Mouse (Mus musculus) v-Abl transformed pro-B cells (cell line): Measurements from ENCODE around the gene Ano2.

Source experiments
- in situ Hi-C, 2 experiments: fragments of 400-800 bp; cut with MboI; formaldehyde crosslinking; loops; one replicate each; pipeline ENCODE4 v1.15.1; 2025; ENCODE audit not compliant: unreplicated experiment in 2 of 2

Ano2 gene

DNA sequence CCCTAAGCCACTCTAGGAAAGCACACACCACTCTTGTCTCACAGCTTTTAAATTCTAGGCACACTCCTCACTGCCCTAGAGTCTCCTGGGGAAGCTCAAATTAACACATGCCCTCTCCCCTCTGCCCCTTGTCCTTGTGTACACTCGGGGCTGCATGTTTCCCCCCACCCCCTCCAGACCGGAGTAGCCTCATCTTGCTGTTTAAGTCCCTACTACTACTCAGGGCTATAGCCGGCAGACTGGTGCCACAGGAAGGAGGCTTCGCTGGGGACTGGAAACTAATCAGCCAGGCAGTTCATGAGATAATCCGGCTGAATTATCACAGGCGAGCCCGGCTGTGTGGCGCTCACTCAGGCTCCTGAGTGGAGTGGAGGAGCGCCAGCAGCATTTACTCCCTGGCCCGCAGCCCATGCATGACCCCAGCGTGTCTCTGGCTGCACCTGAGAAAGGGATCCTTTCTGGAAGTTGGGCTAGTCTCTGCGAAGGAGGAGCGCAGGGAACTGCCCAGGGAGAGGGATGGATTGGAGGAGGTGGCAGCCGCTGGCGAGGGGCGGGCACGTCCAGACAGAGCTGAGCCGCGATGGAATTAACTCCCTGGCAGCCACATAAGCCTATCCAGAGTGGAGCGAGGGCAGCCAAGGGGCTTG lies at the start of gene Ano2:
Ano2 (plus strand) TSS at position 363 of the 647 bp plus-strand sequence.
- in situ Hi-C loops = loop anchor here in 1 of 2 experiments (25.0 kb wide), 1 partner anchor 897 kb away; no protein-coding TSS in a partner anchor

DNA sequence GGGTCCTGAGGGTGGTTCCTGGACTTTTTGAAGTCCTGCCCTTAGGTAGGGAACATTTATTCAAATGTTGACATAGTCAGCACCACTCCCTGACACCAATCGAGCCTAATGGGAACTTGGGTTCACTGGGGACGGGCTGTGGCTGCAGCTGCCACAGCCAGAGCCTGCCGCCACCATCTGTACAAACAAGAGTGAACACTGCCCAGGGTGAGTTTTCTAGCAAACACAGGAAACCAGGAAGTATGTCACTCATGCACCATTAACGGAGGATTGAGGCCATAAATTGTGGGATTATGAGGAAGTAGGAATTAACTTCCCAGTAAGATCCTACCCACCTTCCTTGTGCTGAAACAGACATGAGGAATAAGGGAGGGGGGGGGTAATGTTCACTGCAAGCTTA lies 49.7 kb upstream of the Ano2 start:
- in situ Hi-C loops = no loop called here

- in situ Hi-C loops = no loop called here
Measured at GRCm38 (mm10) chr6:125641146-125641545, 49.1 kb upstream of the Ano2 start.

GRCm38 (mm10) chr6:125648964-125649363 lies 41.3 kb upstream of the Ano2 start:
- in situ Hi-C loops = no loop called here

- in situ Hi-C loops = no loop called here
Measured at GRCm38 (mm10) chr6:125651335-125651734, 38.9 kb upstream of the Ano2 start.

- in situ Hi-C loops = no loop called here
Measured at GRCm38 (mm10) chr6:125653416-125653815, 36.8 kb upstream of the Ano2 start.

DNA sequence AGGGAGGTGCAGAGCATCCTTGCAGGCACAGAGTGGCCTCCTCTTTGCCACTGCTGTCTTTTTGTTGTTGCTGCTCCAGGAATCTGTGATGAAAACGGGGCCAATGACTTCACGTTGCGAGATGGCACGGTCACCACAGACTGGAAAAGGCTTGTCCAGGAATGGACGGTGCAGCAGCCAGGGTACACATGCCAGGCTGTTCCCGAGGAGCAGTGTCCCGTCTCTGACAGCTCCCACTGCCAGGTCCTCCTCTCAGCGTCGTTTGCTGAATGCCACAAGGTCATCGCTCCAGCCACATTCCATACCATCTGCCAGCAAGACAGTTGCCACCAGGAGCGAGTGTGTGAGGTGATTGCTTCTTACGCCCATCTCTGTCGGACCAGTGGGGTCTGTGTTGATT lies 33.3 kb upstream of the Ano2 start:
- in situ Hi-C loops = no loop called here

DNA sequence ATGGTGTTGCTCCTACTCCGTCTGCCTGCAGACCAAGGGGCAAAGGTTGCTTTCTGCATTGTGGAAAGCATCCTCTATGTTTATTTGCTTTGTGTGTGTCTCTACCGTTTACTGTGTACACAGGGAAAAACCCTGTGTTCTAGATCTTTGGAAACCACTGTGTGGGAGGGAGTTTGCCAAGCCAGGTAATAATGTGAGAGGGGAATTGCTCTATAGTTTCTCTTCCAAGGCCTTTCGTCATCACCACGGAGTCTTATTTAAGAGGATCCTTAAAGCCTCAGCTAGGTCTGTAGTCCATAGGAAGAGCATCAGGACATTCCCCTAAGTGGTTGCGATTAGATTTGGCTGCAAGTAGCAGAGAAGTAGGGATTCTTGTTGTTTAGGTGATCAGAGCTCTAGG lies 32.3 kb upstream of the Ano2 start:
- in situ Hi-C loops = no loop called here

- in situ Hi-C loops = no loop called here
Measured at GRCm38 (mm10) chr6:125661106-125661877, 28.9 kb upstream of the Ano2 start.

DNA sequence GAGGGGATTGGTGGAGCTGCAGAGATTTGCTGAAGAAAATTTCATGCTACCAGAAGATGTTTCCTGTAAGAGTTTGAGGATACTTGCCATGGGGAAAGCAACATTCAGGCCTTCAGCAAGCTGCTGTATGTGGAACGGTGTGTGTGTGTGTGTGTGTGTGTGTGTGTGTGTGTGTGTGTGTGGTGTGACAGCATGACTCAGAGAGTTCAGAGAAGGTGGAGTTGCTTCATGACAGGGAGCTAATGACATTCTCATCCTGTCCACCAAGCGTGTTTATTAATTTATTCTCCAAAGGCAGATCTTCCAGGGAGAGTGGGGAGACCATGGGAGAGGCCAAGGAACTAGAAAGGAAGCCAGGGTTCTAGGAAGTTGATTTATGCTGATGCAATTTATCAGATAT lies 26.3 kb upstream of the Ano2 start:
- in situ Hi-C loops = no loop called here

DNA sequence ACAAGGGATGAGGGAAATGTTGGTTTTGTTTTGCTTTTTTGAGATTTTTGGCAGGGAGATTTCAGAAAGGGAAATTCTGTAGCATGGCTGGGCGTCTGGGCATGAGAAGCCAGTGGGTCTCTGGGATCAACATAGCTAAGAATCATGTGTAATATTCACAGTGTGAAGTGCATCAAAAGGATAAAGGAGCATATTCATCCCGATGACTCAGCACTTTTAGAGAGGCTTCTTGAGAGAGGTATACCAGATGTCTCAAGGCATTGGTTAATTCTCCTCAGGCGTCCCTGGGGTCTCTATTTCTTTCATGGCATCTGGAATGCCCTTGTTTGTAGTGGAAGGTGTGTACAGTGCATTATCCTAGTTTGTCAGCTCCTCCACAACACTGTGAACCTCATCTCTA lies 18.4 kb upstream of the Ano2 start:
- in situ Hi-C loops = no loop called here

GRCm38 (mm10) chr6:125678492-125678891 lies 11.7 kb upstream of the Ano2 start:
- in situ Hi-C loops = loop anchor here in 1 of 2 experiments (25.0 kb wide), 1 partner anchor 909 kb away; no protein-coding TSS in a partner anchor

DNA sequence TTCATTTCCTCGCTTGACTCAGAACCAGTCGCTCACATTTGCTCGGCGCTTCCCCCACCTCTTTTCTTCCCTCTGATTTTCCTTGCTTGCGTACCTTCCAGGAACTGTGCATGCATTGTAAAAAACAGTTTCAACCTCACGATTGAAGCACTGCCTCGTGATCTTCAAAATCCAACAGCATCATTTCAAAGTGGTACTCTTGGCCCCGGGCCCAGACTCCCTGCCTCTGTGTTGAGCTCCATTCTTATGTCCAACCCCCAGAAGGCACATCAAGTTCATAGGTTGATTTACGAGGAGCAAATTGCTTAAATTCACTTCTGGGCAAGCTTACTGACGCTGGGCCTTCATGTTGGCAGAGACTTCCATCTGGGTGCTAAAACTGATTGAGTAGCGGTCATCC lies 9.6 kb upstream of the Ano2 start:
- in situ Hi-C loops = loop anchor here in 1 of 2 experiments (25.0 kb wide), 1 partner anchor 907 kb away; no protein-coding TSS in a partner anchor

DNA sequence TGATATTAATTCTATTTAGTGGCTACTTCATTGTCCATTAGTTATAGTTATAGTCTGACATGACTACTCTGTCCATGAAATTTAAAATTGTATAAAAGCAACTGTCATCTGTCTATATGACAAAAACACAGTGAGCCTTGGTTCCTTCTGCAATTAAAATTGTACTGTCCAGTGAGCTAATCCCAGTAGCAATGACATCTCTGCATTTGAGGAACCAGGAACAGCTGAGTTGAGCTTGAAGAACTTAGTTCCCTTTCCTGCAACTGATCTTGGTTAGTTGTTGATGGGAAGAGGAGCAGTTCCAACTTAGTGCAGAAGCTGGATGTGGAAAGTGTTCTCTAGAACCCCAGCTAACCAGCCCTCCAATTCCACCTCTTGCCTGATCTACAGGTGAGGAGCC lies 4.8 kb upstream of the Ano2 start:
- in situ Hi-C loops = loop anchor here in 1 of 2 experiments (25.0 kb wide), 1 partner anchor 902 kb away; no protein-coding TSS in a partner anchor

GRCm38 (mm10) chr6:125687986-125688385 lies 2.2 kb upstream of the Ano2 start:
- in situ Hi-C loops = loop anchor here in 1 of 2 experiments (25.0 kb wide), 1 partner anchor 899 kb away; no protein-coding TSS in a partner anchor

DNA sequence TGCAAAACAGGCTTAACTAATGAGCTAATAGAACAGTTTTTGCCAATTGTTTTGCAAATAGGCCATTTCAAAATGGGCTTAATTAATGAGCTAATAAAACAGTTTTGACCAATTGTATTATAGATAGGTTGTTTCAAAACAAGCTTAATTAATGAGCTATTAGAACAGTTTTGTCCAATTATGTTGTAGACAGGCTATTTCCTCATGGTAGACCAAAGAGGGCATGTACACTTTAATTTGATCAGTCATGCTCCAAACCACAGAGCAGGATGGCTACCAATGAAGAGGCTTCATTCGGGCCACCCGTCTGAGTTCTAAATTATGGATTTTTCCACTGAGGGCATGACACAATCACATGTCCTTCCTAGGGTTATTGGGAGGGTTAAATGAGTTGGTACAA lies 10.9 kb downstream of the Ano2 start:
- in situ Hi-C loops = no loop called here

- in situ Hi-C loops = no loop called here
Measured at GRCm38 (mm10) chr6:125711261-125711660, 21.0 kb downstream of the Ano2 start.

- in situ Hi-C loops = no loop called here
Measured at GRCm38 (mm10) chr6:125726408-125726807, 36.2 kb downstream of the Ano2 start.

GRCm38 (mm10) chr6:125727484-125727911 lies 37.3 kb downstream of the Ano2 start:
- in situ Hi-C loops = no loop called here

DNA sequence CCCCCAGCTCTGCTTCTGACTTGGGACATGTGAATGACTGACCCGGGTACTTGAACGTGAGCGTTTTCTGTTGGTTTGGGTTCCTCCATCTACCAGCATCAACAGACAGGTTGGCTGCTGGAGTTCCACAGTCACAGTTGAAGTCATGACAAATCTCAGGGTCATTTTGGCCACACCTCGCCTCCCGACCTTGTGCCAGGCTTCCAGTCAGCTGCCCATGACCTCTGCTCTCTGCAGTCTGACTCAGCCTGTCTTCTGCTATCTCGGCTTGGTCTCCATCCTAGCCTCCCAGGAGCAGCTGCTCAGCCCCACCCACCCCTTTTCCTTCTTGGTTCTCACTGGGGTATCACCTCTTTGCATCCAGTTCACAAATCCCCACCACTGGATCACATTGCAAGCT lies 39.3 kb downstream of the Ano2 start:
- in situ Hi-C loops = no loop called here

DNA sequence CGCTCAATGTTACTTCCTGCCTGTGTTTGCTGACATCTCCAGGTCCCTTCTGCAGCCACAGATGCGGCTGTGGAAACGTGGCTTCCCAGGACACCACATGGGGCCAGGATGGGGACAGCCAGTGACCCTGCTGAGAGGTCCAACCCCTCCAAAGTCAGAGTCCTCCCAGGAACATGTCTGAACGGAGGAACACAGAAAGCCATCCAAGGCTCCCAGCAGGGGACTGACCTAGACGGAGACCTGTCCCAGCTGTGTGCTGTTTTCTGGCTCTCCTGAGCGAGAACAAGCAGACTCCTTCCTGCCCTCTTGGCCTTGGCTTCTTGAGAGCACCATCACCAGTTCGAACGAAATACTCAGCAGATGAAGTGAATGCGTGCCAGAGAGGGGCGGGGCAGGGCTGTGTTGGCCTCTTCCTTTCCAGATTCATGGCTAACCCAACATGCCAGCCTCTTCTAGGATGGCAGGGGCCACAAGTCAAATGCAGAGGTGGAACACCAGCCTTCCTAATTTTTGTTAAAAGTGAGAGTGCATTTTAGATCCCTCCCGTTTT lies 39.8 kb downstream of the Ano2 start:
- in situ Hi-C loops = no loop called here
